Mouse (Mus musculus) kidney, adult 11 months (tissue): ENCODE measurements at regions not wholly inside any gene's neighbourhood (a gene's known extent, or its start where the extent isn't known, plus 50 kb on each side); places are given as distances from the start of the nearest gene placed in this dataset.

ENCODE experiments used
- DNase-seq: peaks from one replicate; pipeline ENCODE4 v3.0.0; 2022

DNA sequence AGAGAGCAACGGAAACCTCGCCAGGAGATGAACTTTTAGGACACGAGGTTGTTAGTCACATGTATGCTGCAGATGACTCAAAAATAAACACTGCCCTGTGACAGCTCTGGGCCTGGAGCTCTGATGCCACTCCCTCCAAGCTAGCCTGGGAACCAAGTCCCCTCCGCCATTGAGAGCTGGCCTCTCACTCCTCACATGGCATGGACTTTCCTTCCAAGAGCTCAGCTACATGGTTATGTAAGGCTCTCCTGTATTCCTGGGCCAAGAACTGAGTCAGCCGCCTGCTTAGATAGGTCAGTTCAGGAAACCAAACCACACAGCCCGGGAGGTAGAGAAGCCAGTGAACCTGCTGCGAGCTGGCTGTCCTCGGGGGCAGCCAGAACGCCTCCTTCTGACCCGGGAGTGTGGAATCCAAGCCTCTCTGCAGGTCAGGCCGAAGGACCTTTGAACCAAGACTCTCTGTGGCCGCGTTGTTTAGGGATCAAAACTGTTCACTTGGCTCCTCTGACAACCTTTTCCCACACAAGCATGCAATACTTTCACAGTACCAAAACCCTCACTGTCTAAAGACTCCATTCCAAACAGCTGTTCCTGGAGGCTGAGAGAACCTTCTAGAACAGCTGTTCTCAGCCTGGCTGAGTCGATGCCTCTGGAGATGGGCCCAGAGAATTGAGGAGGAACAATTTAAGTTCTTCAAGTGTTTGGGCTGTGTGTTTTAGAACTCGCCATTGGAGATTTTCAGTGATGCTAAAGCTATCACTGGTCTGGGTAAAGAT is 422.8 kb upstream of the Jarid2 start:
- DNase-seq, result peak; percentile 96

DNA sequence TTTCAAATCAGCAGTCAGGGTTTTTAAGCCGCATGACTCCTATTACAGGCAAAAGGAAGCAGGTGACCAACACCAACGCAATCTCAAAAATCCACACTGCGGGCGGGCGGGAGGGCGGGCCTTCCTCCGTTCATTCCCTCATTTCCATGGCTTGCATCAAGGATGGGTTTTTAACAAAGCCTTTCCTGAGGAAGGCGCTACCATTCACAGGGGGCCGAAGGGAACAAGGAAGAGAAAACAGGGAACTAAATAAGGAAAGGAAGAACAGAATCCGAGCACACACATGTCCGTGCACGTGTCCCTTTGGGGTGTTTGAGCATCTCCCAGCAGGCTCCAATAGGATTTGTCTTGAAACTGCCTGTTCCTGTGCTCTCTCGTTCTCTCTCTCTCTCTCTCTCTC is 421.0 kb upstream of the Jarid2 start:
- DNase-seq, result no peak

DNA sequence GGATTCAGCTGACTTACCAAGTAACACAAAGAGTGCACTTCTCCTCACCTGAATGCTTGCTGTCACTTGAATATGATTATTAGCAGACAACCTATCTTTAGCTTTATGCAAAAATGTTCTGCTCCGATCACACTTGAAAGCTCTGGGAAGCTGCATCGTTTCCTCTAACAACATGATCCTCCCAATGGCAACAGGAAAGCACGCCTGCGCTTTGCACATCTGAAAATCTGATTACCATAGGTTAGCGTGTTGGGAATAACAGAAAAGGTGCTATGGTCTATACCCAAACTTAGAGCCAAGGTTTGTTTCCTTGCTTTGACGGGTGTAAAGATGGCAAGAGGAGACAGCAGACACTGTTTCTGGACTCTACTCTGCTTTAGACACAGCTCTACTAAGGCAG is 417.0 kb upstream of the Jarid2 start:
- no peak for DNase-seq

DNA sequence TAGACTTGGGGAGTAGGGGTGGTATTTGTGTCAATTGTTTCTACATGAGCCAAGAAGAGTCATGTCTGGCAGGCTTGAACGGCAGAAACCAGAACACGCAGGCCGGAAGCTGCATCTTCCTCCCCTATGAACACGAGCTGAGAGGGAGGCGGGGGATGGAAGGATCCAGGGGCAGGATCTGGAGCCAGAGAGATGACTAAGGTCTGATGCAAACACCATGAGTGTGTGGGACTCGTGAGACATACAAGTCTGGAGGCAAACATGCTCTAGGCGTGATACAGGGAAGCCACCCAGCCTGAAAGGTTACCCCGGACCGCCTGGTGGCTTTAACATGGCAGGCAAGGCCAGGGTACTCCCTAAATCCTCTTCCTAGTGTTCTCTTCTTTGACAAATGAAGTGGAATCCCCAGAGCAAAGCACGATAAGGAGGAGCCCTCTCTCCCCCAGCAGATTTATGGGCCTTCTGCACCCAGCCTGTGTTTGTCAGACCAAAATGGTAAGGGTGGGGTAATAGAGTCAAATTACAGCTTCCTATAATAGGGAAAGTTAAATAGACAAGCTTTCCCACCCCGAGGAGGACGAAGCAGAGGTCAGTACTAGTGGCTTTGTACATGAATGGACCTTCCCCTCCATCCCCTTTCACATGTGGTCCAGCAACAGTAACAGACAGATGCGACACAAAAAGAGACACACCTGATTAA is 412.4 kb upstream of the Jarid2 start:
- DNase-seq, result no peak

GRCm38 (mm10) chr13:44317596-44317995 is 411.7 kb upstream of the Jarid2 start:
- no peak for DNase-seq

GRCm38 (mm10) chr13:44319101-44319500 is 410.2 kb upstream of the Jarid2 start:
- DNase-seq, result no peak

GRCm38 (mm10) chr13:44319511-44319910 is 409.8 kb upstream of the Jarid2 start:
- DNase-seq, result no peak

DNA sequence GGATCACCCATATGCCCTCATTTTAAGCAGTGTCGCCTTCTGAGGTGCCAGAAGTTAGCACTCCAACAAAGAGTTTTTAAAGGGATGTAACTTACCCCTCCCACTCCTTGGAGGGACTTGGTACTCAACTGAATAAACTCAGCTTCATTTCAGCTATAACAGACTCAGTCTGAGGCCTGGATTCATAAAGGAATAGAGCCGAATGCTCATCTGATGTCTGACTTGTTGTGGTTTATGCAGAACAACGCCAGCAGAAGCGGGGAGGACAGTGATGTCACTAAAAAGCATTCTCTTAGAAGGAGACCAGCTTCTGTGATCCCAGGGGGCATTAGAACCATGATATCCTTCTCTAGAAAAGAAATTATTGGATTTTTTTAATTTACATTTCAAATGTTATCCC is 409.0 kb upstream of the Jarid2 start:
- no peak for DNase-seq

GRCm38 (mm10) chr13:44321009-44321596 is 408.2 kb upstream of the Jarid2 start:
- no peak for DNase-seq

DNA sequence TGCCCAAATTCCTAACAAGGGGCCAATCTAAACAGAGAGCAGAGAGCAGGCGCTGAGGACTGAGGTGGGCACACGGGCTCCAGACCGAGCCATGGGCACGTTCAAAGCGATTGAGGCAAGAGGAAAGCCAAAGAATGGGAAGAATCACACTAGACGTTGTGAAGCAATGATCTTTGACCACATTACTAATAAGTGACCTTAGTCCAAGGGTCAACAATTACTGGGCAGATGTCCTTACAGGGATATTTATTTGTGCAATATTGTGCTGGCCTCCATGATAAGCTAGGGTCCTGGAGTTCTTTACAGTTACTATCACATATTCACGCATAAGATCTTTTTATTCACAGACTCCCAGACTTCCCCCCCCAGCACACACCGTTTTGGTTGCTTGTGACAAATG is 400.9 kb upstream of the Jarid2 start:
- no peak for DNase-seq

DNA sequence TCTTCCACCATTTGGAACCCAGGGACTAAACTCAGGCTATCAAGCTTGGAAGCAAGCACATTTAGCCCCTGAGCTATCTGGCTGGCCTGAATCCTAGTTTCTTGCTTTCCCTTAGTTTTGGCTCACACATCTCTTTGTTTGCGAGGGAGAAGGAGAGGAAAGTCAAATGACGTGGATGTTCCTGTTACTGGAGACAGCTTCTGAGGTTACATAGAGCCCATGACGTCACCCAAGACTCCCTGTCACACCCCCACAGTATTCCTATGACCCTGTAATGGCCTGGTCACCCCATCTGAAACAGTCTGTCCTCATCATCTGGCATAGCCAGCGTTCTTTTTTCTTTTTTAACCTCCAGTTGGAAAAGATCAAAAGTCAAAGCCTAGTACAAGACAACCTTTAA is 400.1 kb upstream of the Jarid2 start:
- DNase-seq, result no peak

DNA sequence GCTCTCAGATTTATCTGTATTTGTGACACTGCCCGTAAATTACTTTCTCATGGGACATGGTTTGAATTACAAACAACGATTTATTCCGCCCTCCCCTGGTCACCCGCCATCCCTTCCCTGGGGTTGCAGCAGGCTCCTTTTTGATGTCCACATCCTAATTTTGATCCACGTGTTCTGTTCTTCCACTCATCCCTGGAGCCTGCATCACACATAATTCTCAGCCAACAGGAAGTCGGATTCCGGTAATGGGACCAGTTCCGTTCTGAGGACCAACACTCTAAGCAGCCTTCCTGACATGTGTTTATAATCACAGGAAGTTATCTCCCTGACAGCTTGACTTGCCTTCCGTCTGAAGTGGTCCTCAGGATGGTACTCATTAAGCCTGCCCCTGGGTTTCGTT is 399.6 kb upstream of the Jarid2 start:
- peak; percentile 16 for DNase-seq

DNA sequence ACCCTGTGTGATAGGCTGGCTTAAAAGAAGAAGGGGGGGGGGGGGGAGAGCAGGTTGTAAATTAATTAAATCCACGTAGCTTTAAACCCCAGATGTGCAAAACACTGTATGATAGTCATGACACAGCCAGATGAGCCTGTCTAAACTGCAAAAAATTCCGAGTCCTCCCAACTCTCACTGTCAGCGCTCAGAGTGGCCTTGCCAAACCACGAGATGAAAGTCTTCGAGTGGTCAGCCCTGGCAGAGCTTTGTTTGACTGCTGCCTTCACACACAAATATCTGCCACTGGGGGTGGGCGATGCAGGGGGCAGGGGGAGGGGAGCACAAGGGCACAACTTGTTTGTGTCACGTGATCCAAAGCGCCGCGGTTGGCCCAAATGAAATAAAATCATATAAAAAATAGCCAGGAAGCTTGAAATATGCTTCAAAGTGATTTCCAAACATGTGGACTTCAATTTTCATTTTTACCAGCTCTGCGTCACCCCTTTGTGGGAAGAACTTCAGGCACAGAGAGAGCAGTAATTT is 396.5 kb upstream of the Jarid2 start:
- no peak for DNase-seq

GRCm38 (mm10) chr13:44339061-44339741 is 390.1 kb upstream of the Jarid2 start:
- DNase-seq, result no peak

DNA sequence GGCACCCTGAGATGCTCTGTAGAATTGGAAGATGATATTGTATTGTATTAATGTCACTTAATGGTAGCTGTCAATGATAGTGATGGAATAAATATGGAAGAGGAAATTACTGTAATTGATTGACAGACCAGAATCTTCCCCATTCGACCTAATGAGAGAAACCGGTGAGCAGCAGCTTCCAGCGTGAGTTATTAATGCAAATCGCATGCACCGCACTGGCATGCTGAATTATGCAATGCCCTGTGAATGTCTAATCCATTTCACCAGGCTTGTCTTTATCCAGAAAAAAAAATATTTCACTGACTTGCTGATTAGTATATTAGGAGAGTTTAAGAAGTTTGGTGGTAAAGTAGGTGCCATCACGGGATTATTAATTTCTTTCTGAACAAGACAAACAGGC is 384.2 kb upstream of the Jarid2 start:
- DNase-seq, result peak; percentile 28

DNA sequence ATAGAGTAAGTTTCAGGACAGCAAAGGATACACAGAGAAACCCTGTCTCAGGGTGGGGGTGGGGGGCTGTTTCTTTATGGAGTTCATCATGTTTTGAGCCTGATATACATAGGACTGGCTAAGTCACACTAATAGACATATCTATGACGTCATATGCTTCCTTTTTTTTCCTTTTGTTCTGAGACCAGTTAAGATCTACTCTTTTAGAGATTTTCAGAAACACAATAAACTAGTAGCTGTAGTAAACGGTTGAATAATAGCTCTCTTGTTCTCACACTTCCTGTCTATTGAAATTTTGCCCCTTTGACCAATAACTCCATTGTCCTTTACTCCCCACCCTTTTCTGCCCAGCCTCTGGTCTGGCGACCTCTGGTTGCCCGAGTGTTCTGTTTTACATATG is 382.6 kb upstream of the Jarid2 start:
- DNase-seq, result no peak

GRCm38 (mm10) chr13:44347662-44348061 is 381.6 kb upstream of the Jarid2 start:
- DNase-seq, result peak; percentile 59

- DNase-seq, result peak; percentile 37
These were observed 375.4 kb upstream of the Jarid2 start for GRCm38 (mm10) chr13:44353899-44354298.

GRCm38 (mm10) chr13:44355771-44356221 is 373.5 kb upstream of the Jarid2 start:
- DNase-seq, result no peak

- no peak for DNase-seq
These were observed 372.3 kb upstream of the Jarid2 start for GRCm38 (mm10) chr13:44356981-44357380.

DNA sequence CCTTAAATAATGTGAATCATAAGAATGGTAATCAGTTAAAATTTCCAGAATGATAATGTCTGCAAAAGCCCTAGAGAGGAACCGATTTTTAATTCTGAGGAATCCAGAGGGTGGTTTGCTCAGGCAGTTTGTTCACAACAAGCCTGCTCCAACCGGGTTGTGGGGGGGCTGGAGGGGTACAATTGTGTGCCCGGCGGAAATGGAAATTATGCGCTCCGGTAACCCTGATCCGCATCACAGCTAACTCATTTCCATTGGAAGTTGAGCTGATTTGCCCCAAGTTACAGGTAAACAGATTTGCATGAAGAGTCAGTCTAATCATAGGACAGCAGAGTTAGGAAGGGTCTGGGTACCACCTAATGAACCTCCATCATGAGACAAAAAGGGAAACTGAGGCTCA is 369.9 kb upstream of the Jarid2 start:
- DNase-seq, result no peak

DNA sequence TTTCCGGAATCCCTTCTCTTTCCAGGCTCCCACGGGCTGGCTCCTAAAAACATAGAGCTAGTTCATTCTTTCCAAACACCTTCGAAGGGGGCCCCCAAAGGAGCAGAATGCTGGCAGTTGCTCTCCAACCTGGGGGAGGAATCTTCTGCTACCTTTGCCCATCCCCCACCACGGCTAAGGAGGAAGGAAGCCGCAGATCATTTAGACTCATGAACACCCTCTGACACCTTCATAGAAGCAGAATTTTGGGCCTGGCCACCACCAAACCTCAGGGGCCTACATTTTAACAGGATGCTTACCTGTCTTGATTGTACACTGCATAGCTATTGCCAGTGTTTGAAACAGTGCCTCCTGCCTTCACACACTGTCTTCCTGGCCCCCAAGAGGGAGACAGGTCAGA is 369.3 kb upstream of the Jarid2 start:
- DNase-seq, result no peak

GRCm38 (mm10) chr13:44360725-44361290 is 368.5 kb upstream of the Jarid2 start:
- no peak for DNase-seq
